Mouse (Mus musculus) embryonic fibroblast, embryonic 13.5 days (primary cell): Measurements from ENCODE around the gene Tspan3.

Source experiments
- CTCF ChIP-seq: IDR thresholded peaks from 2 replicates; pipeline ENCODE4 v1.5.1; 2011; ENCODE audit warnings: mild to moderate bottlenecking, control low read depth, low read length, moderate library complexity, borderline replicate concordance; ENCODE audit not compliant: insufficient read depth
- POLR2A ChIP-seq: IDR thresholded peaks from 2 replicates; pipeline ENCODE4 v1.6.1; 2011; ENCODE audit warnings: low read depth, mild to moderate bottlenecking, control low read depth, low read length, moderate library complexity

- TF ChIP-seq CTCF (no peak), POLR2A (no peak)
Measured at GRCm38 (mm10) chr9:56086524-56086923, 78.8 kb downstream of the Tspan3 start.
